Mouse (Mus musculus): ENCODE measurements around the gene Ppp1r10. TPM values are rescaled to one million over a fixed set of nuclear protein-coding genes. Genes with fewer than 3 reads are reported as not detected.
A peak's percentile ranks its signal among the peaks of the same experiment; 100 is the strongest.

The Ppp1r10 gene
- polyA plus RNA-seq, 1 experiment from 2014 or later = 97.8 TPM

- H3K4me3 ChIP-seq (ENCODE audit: inconsistent target) = no peak overlapping the region
- peaks cover 62% of the 10 kb centered on the region for H3K36me3 ChIP-seq (ENCODE audit: inconsistent target)
- peaks cover 19% of the 10 kb centered on the region for H3K79me2 ChIP-seq (ENCODE audit: inconsistent target)
- H3K27ac ChIP-seq = no peak overlapping the region
- WGBS (ENCODE audit: missing documents) = 94% methylated on average over 14 of the region's 14 CpGs
Measured at GRCm38 (mm10) chr17:35883777-35884176, 32.5 kb upstream of the Ppp1r10 start.

GRCm38 (mm10) chr17:35887725-35888124 lies 28.5 kb upstream of the Ppp1r10 start:
- Histone ChIP-seq H3K79me2 (ENCODE audit: inconsistent target) (no peaks in the 10 kb centered on the region), H3K27ac (no peak overlapping the region), H3K4me3 (ENCODE audit: inconsistent target) (no peak overlapping the region), H3K36me3 (ENCODE audit: inconsistent target) (peaks cover 90% of the 10 kb centered on the region)
- WGBS (ENCODE audit: missing documents) = 86% methylated on average over 11 of the region's 17 CpGs

GRCm38 (mm10) chr17:35896781-35897643 lies 19.2 kb upstream of the Ppp1r10 start, which contains the start of gene 2310061I04Rik:
2310061I04Rik (minus strand) TSS chr17:35897431.
- 1% methylated on average over 62 of the region's 86 CpGs for WGBS (ENCODE audit: missing documents)
- Histone ChIP-seq H3K27ac (0 out of 2 replicates have a peak within 1 kb of the TSS, but pooled peaks have one; percentile 17), H3K36me3 (ENCODE audit: inconsistent target) (peaks cover 14% of the 10 kb centered on the region)

GRCm38 (mm10) chr17:35897644-35898573 lies 18.3 kb upstream of the Ppp1r10 start:
- 39% methylated on average over 23 of the region's 23 CpGs for WGBS (ENCODE audit: missing documents)
- no peaks in the 10 kb centered on the region for H3K79me2 ChIP-seq (ENCODE audit: inconsistent target)
- H3K27ac ChIP-seq = 0 out of 2 replicates have a peak overlapping the region, but pooled peaks have one; percentile 17
- H3K4me3 ChIP-seq (ENCODE audit: inconsistent target) = peak overlapping the region; percentile 20
- peaks cover 7% of the 10 kb centered on the region for H3K36me3 ChIP-seq (ENCODE audit: inconsistent target)

More at GRCm38 (mm10) chr17:35896781-35897643, 19.2 kb upstream of the Ppp1r10 start, which contains the start of gene 2310061I04Rik:
- no peaks in the 10 kb centered on the region for H3K79me2 ChIP-seq (ENCODE audit: inconsistent target)
- peak within 1 kb of the TSS; percentile 29 for H3K4me3 ChIP-seq (ENCODE audit: inconsistent target)

- no peak overlapping the region for H3K4me3 ChIP-seq (ENCODE audit: inconsistent target)
- 8% methylated on average over 3 of the region's 3 CpGs for WGBS (ENCODE audit: missing documents)
- H3K27ac ChIP-seq = no peak overlapping the region
- H3K79me2 ChIP-seq (ENCODE audit: inconsistent target) = no peaks in the 10 kb centered on the region
- peaks cover 9% of the 10 kb centered on the region; the same call in 1 of the 2 replicates for H3K36me3 ChIP-seq (ENCODE audit: inconsistent target)
Measured at GRCm38 (mm10) chr17:35900636-35901035, 15.6 kb upstream of the Ppp1r10 start.

- H3K4me3 ChIP-seq (ENCODE audit: inconsistent target) = no peak overlapping the region
- H3K36me3 ChIP-seq (ENCODE audit: inconsistent target) = peaks cover 9% of the 10 kb centered on the region; the same call in 1 of the 2 replicates
- no peaks in the 10 kb centered on the region for H3K79me2 ChIP-seq (ENCODE audit: inconsistent target)
- no peak overlapping the region for H3K27ac ChIP-seq
- WGBS (ENCODE audit: missing documents) = 67% methylated on average over 9 of the region's 9 CpGs
Measured at GRCm38 (mm10) chr17:35903343-35903991, 12.8 kb upstream of the Ppp1r10 start.

- WGBS (ENCODE audit: missing documents) = 33% methylated on average over 4 of the region's 4 CpGs
- no peaks in the 10 kb centered on the region for H3K79me2 ChIP-seq (ENCODE audit: inconsistent target)
- peaks cover 9% of the 10 kb centered on the region; the same call in 1 of the 2 replicates for H3K36me3 ChIP-seq (ENCODE audit: inconsistent target)
- no peak overlapping the region for H3K4me3 ChIP-seq (ENCODE audit: inconsistent target)
- no peak overlapping the region for H3K27ac ChIP-seq
Measured at GRCm38 (mm10) chr17:35903992-35904355, 12.3 kb upstream of the Ppp1r10 start.

GRCm38 (mm10) chr17:35905587-35905986 lies 10.6 kb upstream of the Ppp1r10 start:
- H3K4me3 ChIP-seq (ENCODE audit: inconsistent target) = no peak overlapping the region
- WGBS (ENCODE audit: missing documents) = 100% methylated on average over 1 of the region's 1 CpGs
- peaks cover 9% of the 10 kb centered on the region; the same call in 1 of the 2 replicates for H3K36me3 ChIP-seq (ENCODE audit: inconsistent target)
- H3K79me2 ChIP-seq (ENCODE audit: inconsistent target) = no peaks in the 10 kb centered on the region; the same call in 1 of the 2 replicates
- no peak overlapping the region for H3K27ac ChIP-seq

GRCm38 (mm10) chr17:35907609-35908008 lies 8.6 kb upstream of the Ppp1r10 start:
- Histone ChIP-seq H3K27ac (no peak overlapping the region), H3K4me3 (ENCODE audit: inconsistent target) (no peak overlapping the region), H3K79me2 (ENCODE audit: inconsistent target) (peaks cover 17% of the 10 kb centered on the region), H3K36me3 (ENCODE audit: inconsistent target) (peaks cover 14% of the 10 kb centered on the region; the same call in 1 of the 2 replicates)
- WGBS (ENCODE audit: missing documents) = 54% methylated on average over 2 of the region's 2 CpGs

- H3K4me3 ChIP-seq (ENCODE audit: inconsistent target) = peak overlapping the region; percentile 43
- peaks cover 35% of the 10 kb centered on the region for H3K79me2 ChIP-seq (ENCODE audit: inconsistent target)
- 33% methylated on average over 20 of the region's 20 CpGs for WGBS (ENCODE audit: missing documents)
- H3K36me3 ChIP-seq (ENCODE audit: inconsistent target) = peaks cover 14% of the 10 kb centered on the region
- H3K27ac ChIP-seq = no peak overlapping the region
Measured at GRCm38 (mm10) chr17:35909186-35909918, 6.9 kb upstream of the Ppp1r10 start.

GRCm38 (mm10) chr17:35909919-35910369 lies 6.3 kb upstream of the Ppp1r10 start, which contains the start of gene Atat1:
Atat1 (minus strand) TSS chr17:35910075.
- H3K36me3 ChIP-seq (ENCODE audit: inconsistent target) = peaks cover 14% of the 10 kb centered on the region
- H3K79me2 ChIP-seq (ENCODE audit: inconsistent target) = peaks cover 41% of the 10 kb centered on the region
- WGBS (ENCODE audit: missing documents) = 0% methylated on average over 13 of the region's 25 CpGs
- peak within 1 kb of the TSS; percentile 41 for H3K27ac ChIP-seq
- peak within 1 kb of the TSS; percentile 43 for H3K4me3 ChIP-seq (ENCODE audit: inconsistent target)

- peak overlapping the region; percentile 98; the same call in 1 of the 2 replicates for H3K27ac ChIP-seq
- peaks cover 81% of the 10 kb centered on the region for H3K79me2 ChIP-seq (ENCODE audit: inconsistent target)
- H3K4me3 ChIP-seq (ENCODE audit: inconsistent target) = peak overlapping the region; percentile 91
- 80% methylated on average over 5 of the region's 6 CpGs for WGBS (ENCODE audit: missing documents)
- H3K36me3 ChIP-seq (ENCODE audit: inconsistent target) = peaks cover 14% of the 10 kb centered on the region
Measured at GRCm38 (mm10) chr17:35914975-35915374, 1.3 kb upstream of the Ppp1r10 start.

- 3% methylated on average over 28 of the region's 28 CpGs for WGBS (ENCODE audit: missing documents)
- Histone ChIP-seq H3K4me3 (ENCODE audit: inconsistent target) (peak overlapping the region; percentile 91), H3K27ac (peak overlapping the region; percentile 98), H3K36me3 (ENCODE audit: inconsistent target) (peaks cover 14% of the 10 kb centered on the region), H3K79me2 (ENCODE audit: inconsistent target) (peaks cover 87% of the 10 kb centered on the region)
Measured at GRCm38 (mm10) chr17:35915538-35916296, 517 bp upstream of the Ppp1r10 start.

Measured in macrophage (primary cell).